Mouse (Mus musculus): ENCODE data around the gene Dydc2.

Dydc2 gene

DNA sequence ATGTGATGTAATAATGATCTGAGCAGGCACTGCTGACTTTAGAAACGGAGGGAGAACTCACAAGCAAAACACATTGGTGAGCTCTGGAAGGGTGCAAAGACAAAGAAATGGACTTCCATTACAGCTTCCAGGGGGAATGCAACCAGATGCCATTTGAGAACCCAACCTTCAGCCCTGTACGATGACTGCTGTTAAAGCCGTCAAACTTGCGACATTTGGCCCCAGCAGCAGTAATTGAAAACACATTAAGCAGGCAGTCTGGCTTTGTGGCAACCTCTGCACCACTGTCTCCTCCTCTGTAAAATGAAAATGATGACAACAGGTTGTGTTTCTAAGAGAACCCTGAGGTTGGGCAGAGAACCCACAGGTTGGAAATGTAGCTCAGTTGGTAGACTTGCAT is 68.2 kb downstream of the Dydc2 start:
- in situ Hi-C loops (cut with MboI, MseI) = no loop called here

DNA sequence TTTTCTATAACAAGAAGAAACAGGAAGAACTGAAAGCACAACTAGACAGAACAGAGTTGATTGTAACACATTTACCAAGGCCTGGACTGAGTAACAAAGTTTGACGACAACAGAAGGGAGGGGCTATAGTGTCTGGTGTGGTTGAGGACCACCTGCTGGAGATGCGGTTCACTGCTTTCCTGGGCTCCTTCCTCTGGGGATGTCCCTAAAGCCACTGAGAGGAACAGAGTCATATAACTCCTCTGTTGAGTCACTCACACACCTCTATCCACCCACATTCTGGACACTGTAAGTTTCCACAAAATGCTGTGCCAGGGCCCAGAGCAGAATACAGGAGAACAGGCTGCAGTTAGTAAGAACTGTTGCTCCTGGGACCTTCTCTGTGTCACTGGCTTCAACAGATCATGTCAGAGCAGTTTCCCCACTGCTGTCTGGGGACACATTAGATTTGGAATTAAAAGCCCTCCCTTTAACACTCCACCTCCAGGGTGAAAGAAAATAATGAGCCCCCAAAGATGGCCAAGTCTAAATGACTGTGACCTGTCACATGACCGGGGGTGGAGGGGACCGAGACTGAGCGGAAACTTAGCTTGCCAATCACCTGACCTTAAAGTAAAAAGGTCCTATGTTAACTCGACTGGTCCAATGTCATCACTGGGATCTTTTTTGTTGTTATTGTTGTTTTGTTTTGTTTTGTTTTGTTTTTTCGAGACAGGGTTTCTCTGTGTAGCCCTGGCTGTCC is 68.9 kb downstream of the Dydc2 start:
- in situ Hi-C loops (cut with MboI, MseI) = no loop called here

Data from regulatory T cell (primary cell).